Mouse (Mus musculus) lung, postnatal 0 days (tissue): Measurements from ENCODE around the gene Fam76a.

Experiments
- CTCF ChIP-seq: IDR thresholded peaks from 2 replicates; pipeline ENCODE4 v1.5.1; 2016; ENCODE audit warnings: antibody characterized with exemption, mild to moderate bottlenecking
- EP300 ChIP-seq: IDR thresholded peaks from 2 replicates; pipeline ENCODE4 v1.6.1; 2016; ENCODE audit warnings: antibody characterized with exemption, mild to moderate bottlenecking, control low read depth

GRCm38 (mm10) chr4:132921488-132921887 is 870 bp downstream of the Fam76a start:
- TF ChIP-seq CTCF (no peak), EP300 (no peak)
